Mouse (Mus musculus) C2C12 (cell line): Measurements from ENCODE around the gene Fbxl17. TPM values are rescaled to one million over a fixed set of nuclear protein-coding genes. Genes with fewer than 3 reads are reported as not detected.

Experiments used
- H3K27me3 ChIP-seq: one replicate; pipeline ENCODE4 v1.6.1; 2011; ENCODE audit not compliant: control insufficient read depth, insufficient read depth, insufficient read length
- H3K36me3 ChIP-seq: one replicate; pipeline ENCODE4 v1.6.1; 2011; ENCODE audit not compliant: control insufficient read depth, insufficient read depth
- H3K4me3 ChIP-seq: one replicate; pipeline ENCODE4 v1.5.1; 2011; ENCODE audit warnings: mild to moderate bottlenecking, control low read depth; ENCODE audit not compliant: poor library complexity, insufficient read depth, severe bottlenecking
- H3K79me2 ChIP-seq: one replicate; pipeline ENCODE4 v1.6.1; 2011; ENCODE audit not compliant: control insufficient read depth, insufficient read depth
- H3K79me3 ChIP-seq: one replicate; pipeline ENCODE4 v1.6.1; 2011; ENCODE audit warnings: low read depth, control low read depth
- H3ac ChIP-seq: one replicate; pipeline ENCODE3; 2011; ENCODE audit warnings: low read depth; ENCODE audit not compliant: control insufficient read depth, insufficient read length
- CEBPB ChIP-seq: IDR thresholded peaks from one replicate; pipeline ENCODE4 v1.6.1; 2011; ENCODE audit warnings: low read depth, mild to moderate bottlenecking, control low read depth, moderate library complexity
- CTCF ChIP-seq: IDR thresholded peaks from one replicate; pipeline ENCODE4 v1.5.1; 2011; ENCODE audit not compliant: control insufficient read depth, insufficient read depth, insufficient read length
- FOSL1 ChIP-seq: IDR thresholded peaks from one replicate; pipeline ENCODE4 v1.8.0; 2011; ENCODE audit warnings: mild to moderate bottlenecking, low read length; ENCODE audit not compliant: poor library complexity, insufficient read depth, severe bottlenecking
- MAX ChIP-seq: IDR thresholded peaks from one replicate; pipeline ENCODE4 v1.6.1; 2011; ENCODE audit warnings: mild to moderate bottlenecking, control low read depth
- MYOD1 ChIP-seq: IDR thresholded peaks from one replicate; pipeline ENCODE4 v1.6.1; 2011; ENCODE audit warnings: low read depth; ENCODE audit not compliant: control insufficient read depth, insufficient read length
- MYOG ChIP-seq: IDR thresholded peaks from one replicate; pipeline ENCODE4 v1.6.1; 2011; ENCODE audit not compliant: control insufficient read depth, insufficient read length; ENCODE audit errors: extremely low read depth
- USF1 ChIP-seq: IDR thresholded peaks from one replicate; pipeline ENCODE4 v1.6.1; 2011; ENCODE audit warnings: low read depth, mild to moderate bottlenecking, control low read depth, moderate library complexity
- polyA plus RNA-seq: library from polyadenylated mRNA; unstranded; fragments of >200 nt; fragmentation: generic; extraction: Trizol; gene quantifications from one replicate; pipeline ENCODE4 v1.2.1, GENCODE M21; 2012; ENCODE audit warnings: missing spikeins

Fbxl17 gene
- polyA plus RNA-seq, 1 experiment, result 6.3 TPM

DNA sequence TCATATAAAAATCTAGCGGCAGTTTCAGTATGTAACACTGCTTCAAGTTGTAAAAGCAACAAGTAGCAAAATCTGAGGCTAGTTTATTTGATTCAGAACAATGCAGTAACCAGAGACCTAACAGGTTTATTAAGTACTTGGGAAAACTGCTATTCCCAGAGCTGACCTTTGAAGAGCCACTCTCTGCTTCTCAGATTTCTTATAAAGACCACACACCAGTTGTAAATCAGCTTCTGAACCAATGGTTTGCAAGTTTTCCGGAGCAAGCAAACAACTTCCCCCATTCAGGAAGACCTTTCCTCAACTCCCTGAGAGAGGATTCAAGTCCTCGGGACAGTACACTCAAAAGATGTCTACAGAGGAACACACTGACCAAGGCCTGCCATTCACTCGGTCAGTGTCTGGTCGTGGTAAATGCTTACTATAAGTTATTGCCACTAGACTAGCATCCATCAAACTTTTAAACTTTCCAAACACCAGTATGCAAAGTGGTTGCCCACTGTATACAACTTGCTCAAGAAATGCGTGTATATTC lies 1.6 kb downstream of the Fbxl17 start:
- Histone ChIP-seq H3K36me3 (no peaks in the 10 kb centered on the region), H3K79me3 (peaks cover 27% of the 10 kb centered on the region), H3K27me3 (no peaks in the 10 kb centered on the region), H3ac (no peak overlapping the region), H3K79me2 (peaks cover 57% of the 10 kb centered on the region), H3K4me3 (peak overlapping the region; percentile 59)
- TF ChIP-seq CTCF (no peak), CEBPB (no peak), FOSL1 (no peak), MYOG (no peak), MAX (no peak), MYOD1 (no peak), USF1 (no peak)

GRCm38 (mm10) chr17:63497206-63497731 lies 2.5 kb downstream of the Fbxl17 start:
- no peaks in the 10 kb centered on the region for H3K27me3 ChIP-seq
- H3K36me3 ChIP-seq, result no peaks in the 10 kb centered on the region
- no peak overlapping the region for H3ac ChIP-seq
- H3K4me3 ChIP-seq, result no peak overlapping the region
- TF ChIP-seq CTCF (no peak), MYOG (no peak), CEBPB (no peak), USF1 (no peak), MAX (no peak), FOSL1 (no peak), MYOD1 (no peak)
- H3K79me3 ChIP-seq, result peaks cover 37% of the 10 kb centered on the region
- H3K79me2 ChIP-seq, result peaks cover 66% of the 10 kb centered on the region

DNA sequence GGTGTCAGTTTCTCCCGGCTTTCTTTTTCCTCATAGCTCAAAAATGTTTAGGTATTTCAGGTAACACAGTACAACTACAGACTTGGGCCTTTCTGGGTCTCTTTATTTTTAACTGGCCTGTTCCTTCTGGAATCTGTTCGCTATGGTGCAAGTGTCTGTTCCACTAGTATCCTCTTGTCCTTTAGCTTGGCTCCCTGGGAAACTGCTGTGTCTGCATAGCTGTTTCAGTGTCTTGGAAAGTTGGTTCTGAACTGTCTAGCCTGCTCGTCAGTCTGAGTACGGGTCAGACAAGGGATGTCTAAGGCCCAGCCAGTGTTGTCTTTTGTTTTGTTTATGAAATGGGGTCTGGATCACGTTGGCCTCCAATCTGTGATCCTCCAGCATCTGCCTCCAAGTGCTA lies 3.7 kb downstream of the Fbxl17 start:
- no peak for TF ChIP-seq MYOG
- no peak for TF ChIP-seq CEBPB
- Histone ChIP-seq H3K79me3 (peaks cover 40% of the 10 kb centered on the region), H3K36me3 (no peaks in the 10 kb centered on the region), H3ac (no peak overlapping the region), H3K4me3 (no peak overlapping the region), H3K27me3 (no peaks in the 10 kb centered on the region), H3K79me2 (peaks cover 77% of the 10 kb centered on the region)

- Histone ChIP-seq H3K27me3 (no peaks in the 10 kb centered on the region), H3ac (no peak overlapping the region), H3K79me2 (peaks cover 79% of the 10 kb centered on the region), H3K36me3 (peaks cover 9% of the 10 kb centered on the region), H3K79me3 (peaks cover 40% of the 10 kb centered on the region), H3K4me3 (no peak overlapping the region)
- peak; percentile 31 for TF ChIP-seq USF1
- TF ChIP-seq MAX, result no peak
These were observed 5.8 kb downstream of the Fbxl17 start for GRCm38 (mm10) chr17:63493876-63494580.

DNA sequence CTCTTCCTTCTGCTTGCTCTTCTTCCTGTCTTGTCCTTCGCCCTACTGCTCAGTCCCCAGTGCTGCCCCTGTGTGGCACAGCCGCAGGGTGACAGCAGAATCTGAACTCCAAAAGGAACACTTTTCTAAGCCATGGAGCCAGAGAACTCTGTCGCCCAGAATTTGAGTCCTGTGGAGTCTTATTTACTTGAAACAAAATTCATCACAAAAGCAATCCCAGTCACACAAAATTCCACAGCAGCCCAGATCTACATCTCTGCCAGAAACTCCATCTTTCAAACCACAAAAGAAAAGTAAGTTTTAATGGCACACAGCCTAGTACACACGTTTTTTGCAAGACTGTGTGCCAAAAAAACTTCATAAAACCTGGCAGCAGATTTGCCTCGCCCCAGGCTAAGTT lies 6.5 kb downstream of the Fbxl17 start:
- H3K4me3 ChIP-seq, result no peak overlapping the region
- no peak for TF ChIP-seq CTCF
- TF ChIP-seq CEBPB, result no peak
- no peak for TF ChIP-seq MYOG
- TF ChIP-seq MAX, result no peak
- no peak for TF ChIP-seq MYOD1
- TF ChIP-seq FOSL1, result no peak
- no peak for TF ChIP-seq USF1

DNA sequence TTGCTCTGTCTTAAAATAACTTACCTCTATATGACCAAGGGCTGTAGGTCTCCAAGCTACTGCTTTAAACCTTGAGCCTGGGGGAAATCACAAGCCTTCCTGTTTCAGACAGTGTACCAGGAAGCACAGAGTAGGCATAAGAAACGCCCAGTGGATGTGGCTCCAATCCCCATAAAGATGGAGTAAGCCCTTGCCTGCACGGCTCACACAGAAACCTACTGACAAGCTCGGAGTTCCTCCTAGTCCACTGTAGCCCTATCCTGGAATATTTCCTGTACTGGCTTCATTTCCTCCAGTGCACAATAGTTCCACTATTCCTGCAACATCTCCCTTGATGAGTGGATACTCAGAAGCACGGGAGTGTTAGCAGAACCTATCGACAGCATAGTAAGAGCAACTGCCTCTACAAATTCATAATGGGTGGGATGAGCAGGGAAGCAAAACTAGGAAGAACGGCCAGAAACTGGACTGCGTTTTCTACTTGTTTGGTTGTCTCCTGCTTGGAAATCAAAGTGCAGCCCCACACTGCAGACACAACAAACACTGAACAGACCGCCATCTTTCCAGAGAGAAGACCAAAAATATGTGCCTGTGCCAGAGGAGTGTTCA lies 7.0 kb downstream of the Fbxl17 start:
- no peak overlapping the region for H3K4me3 ChIP-seq
- peaks cover 67% of the 10 kb centered on the region for H3K79me2 ChIP-seq
- H3K36me3 ChIP-seq, result peaks cover 9% of the 10 kb centered on the region
- H3ac ChIP-seq, result no peak overlapping the region
- TF ChIP-seq MAX (no peak), FOSL1 (no peak)
- H3K27me3 ChIP-seq, result no peaks in the 10 kb centered on the region
- peaks cover 35% of the 10 kb centered on the region for H3K79me3 ChIP-seq

More for the DNA sequence above, 6.5 kb downstream of the Fbxl17 start:
- Histone ChIP-seq H3ac (no peak overlapping the region), H3K27me3 (no peaks in the 10 kb centered on the region), H3K36me3 (peaks cover 9% of the 10 kb centered on the region), H3K79me2 (peaks cover 72% of the 10 kb centered on the region), H3K79me3 (peaks cover 38% of the 10 kb centered on the region)
